Mouse (Mus musculus) stomach, postnatal 0 days (tissue): ENCODE results near the gene Hs3st5. TPM values are rescaled to one million over a fixed set of nuclear protein-coding genes. Genes with fewer than 3 reads are reported as not detected.

Source experiments
- ATAC-seq: fragments of 200-750 bp; cut with Nextera tagmentation; 2 replicates; pipeline ENCODE4 v1.8.0; 2017; ENCODE audit not compliant: low FRiP score, low TSS enrichment
- DNase-seq: peaks from one replicate; pipeline ENCODE4 v3.0.0-alpha.2; 2016; ENCODE audit warnings: low spot score
- H3K27ac ChIP-seq: fragments of 300-500 bp; sonication (generic); replicated peaks from 2 replicates; pipeline ENCODE4 v1.5.1; 2014; ENCODE audit warnings: mild to moderate bottlenecking, control low read depth
- H3K27me3 ChIP-seq: fragments of 300-500 bp; sonication (generic); 2 replicates; pipeline ENCODE4 v1.6.1; 2014; ENCODE audit warnings: low read length; ENCODE audit not compliant: control insufficient read depth, insufficient read depth
- H3K36me3 ChIP-seq: fragments of 300-500 bp; sonication (generic); 2 replicates; pipeline ENCODE4 v1.6.1; 2014; ENCODE audit warnings: low read length, mixed read lengths; ENCODE audit not compliant: control insufficient read depth, insufficient read depth
- H3K4me1 ChIP-seq: fragments of 300-500 bp; sonication (generic); replicated peaks from 2 replicates; pipeline ENCODE4 v1.6.1; 2014; ENCODE audit warnings: antibody characterized with exemption; ENCODE audit not compliant: control insufficient read depth, insufficient read depth
- H3K4me2 ChIP-seq: fragments of 300-500 bp; sonication (generic); replicated peaks from 2 replicates; pipeline ENCODE4 v1.6.1; 2014; ENCODE audit warnings: low read depth, mild to moderate bottlenecking, control low read depth, moderate library complexity
- H3K4me3 ChIP-seq: fragments of 300-500 bp; sonication (generic); 2 replicates; pipeline ENCODE4 v1.5.1; 2014; ENCODE audit warnings: low read depth, low read length, control low read depth
- H3K9ac ChIP-seq: fragments of 300-500 bp; sonication (generic); 2 replicates; pipeline ENCODE4 v1.6.1; 2014; ENCODE audit warnings: mild to moderate bottlenecking, low read length, control low read depth, mixed read lengths
- H3K9me3 ChIP-seq: fragments of 300-500 bp; sonication (generic); 2 replicates; pipeline ENCODE4 v1.6.1; 2016; ENCODE audit warnings: low read length; ENCODE audit not compliant: control insufficient read depth
- CTCF ChIP-seq: IDR thresholded peaks from 2 replicates; pipeline ENCODE4 v1.5.1; 2016; ENCODE audit warnings: antibody characterized with exemption, low read depth, mild to moderate bottlenecking, moderate library complexity
- EP300 ChIP-seq: optimal IDR thresholded peaks from 2 replicates; pipeline ENCODE3; 2016; ENCODE audit warnings: antibody characterized with exemption
- WGBS: fragments of 180-500 bp; shearing (Covaris S2); extraction: QIAGEN DNeasy Blood & Tissue Kit; methylation state at CpG from one replicate; pipeline ENCODE4 v1.1.7; 2014; 5-methylcytosine and 5-hydroxymethylcytosine counted together
- polyA plus RNA-seq: library from polyadenylated mRNA; unstranded; fragments of >200 nt; fragmentation: Nextera tagmentation; extraction: Ambion mirVana; gene quantifications from 2 replicates; pipeline ENCODE4 v1.2.1, GENCODE M21; 2015

The Hs3st5 gene
- polyA plus RNA-seq, 1 experiment from 2014 or later = 1.0 TPM

DNA sequence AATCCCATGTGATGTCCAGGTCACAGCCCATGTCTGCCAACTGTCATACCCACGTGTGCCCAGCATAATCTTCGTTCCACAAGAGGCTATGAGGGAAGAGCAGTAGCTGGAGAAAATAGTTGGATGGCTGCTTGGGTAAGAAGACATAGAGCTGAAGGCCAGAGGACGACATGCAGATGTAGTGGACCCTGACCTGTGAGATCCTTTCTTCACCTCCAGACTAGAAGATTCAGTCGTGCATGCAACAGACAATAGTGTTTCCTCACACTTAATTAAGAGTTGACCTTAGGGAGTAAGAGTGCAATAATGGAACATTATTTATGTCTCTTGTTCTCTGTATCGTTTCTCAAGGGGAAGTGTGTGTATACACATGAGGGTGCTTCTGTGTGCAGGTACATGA lies 300.4 kb downstream of the Hs3st5 start:
- Histone ChIP-seq H3K4me2 (no peak overlapping the region), H3K4me1 (no peaks in the 10 kb centered on the region), H3K27me3 (no peaks in the 10 kb centered on the region), H3K4me3 (no peak overlapping the region), H3K27ac (no peak overlapping the region), H3K9ac (no peak overlapping the region), H3K9me3 (no peaks in the 10 kb centered on the region), H3K36me3 (no peaks in the 10 kb centered on the region)
- ATAC-seq (no peak), DNase-seq (no peak)
- 72% methylated on average over 5 of the region's 5 CpGs for WGBS
- no peak for TF ChIP-seq CTCF

DNA sequence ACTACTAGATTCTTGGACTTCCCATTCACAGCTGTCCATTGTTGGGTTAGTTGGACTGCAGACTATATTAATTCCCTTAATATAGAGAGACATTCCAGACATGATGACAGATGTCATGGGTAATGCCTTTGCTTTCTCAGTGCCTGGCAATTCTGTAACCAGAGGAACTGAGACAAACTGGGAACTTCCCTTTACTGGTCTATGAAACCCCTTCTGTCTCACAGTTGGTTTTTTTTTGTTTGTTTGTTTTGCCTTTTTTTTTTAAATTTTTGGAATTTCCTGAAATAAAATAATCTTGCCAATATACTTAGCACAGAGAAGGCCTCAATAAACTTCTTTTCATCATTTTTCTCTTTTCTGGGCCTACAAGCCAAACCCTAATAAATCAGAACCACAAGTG lies 312.3 kb downstream of the Hs3st5 start:
- Histone ChIP-seq H3K4me3 (no peak overlapping the region), H3K36me3 (no peaks in the 10 kb centered on the region), H3K9me3 (no peaks in the 10 kb centered on the region), H3K4me2 (no peak overlapping the region), H3K27me3 (no peaks in the 10 kb centered on the region), H3K27ac (no peak overlapping the region), H3K9ac (no peak overlapping the region), H3K4me1 (no peaks in the 10 kb centered on the region)
- ATAC-seq = no peak
- TF ChIP-seq CTCF = no peak
- TF ChIP-seq EP300 = no peak
- no peak for DNase-seq

DNA sequence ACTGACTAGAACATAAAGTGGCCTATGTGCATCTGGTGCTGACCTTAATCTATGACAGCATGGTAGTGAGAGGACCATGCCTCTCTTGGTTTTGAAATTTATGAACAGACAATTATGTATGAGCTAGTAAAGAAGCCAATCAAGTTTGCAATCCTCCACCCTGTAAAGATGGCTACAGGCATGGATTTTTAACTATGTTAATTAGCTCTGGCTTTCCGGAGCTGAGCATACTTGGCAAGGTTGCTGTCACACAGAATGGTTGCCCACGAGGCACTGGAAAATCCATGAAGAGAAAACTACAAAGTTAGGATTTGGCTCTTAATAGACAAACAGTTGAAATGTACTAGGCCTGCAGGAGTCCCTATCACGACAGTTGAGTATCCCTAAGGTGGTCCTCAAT lies 322.5 kb downstream of the Hs3st5 start:
- DNase-seq = no peak
- Histone ChIP-seq H3K4me2 (no peak overlapping the region), H3K9ac (no peak overlapping the region), H3K4me3 (no peak overlapping the region), H3K27ac (no peak overlapping the region), H3K4me1 (no peaks in the 10 kb centered on the region), H3K9me3 (no peaks in the 10 kb centered on the region), H3K27me3 (no peaks in the 10 kb centered on the region), H3K36me3 (no peaks in the 10 kb centered on the region)
- no peak for ATAC-seq
- TF ChIP-seq CTCF = no peak
- TF ChIP-seq EP300 = no peak
- 72% methylated on average over 3 of the region's 3 CpGs for WGBS

DNA sequence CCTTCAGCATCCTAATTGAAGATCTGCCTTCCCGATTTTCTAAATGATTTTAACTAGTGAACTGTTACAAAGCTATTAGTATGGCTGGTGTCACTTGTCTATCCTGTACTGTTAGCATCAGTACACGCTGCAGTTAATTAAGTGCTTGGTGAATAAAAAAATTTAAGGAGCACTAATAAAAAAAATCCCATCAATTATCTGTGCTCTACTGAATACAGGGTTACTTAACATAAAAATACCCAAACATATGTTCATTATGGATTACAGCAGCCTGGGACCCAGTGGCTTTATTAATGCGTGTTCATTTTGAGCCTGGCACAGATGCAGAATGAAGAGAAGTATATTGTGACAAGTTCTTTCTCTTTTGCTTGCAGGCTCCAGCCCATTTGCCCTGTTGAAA lies 325.6 kb downstream of the Hs3st5 start:
- Histone ChIP-seq H3K27ac (no peak overlapping the region), H3K27me3 (no peaks in the 10 kb centered on the region), H3K9ac (no peak overlapping the region), H3K36me3 (no peaks in the 10 kb centered on the region), H3K4me1 (no peaks in the 10 kb centered on the region), H3K4me2 (no peak overlapping the region), H3K9me3 (no peaks in the 10 kb centered on the region), H3K4me3 (no peak overlapping the region)
- DNase-seq (no peak), ATAC-seq (no peak)
- WGBS = 87% methylated on average over 3 of the region's 3 CpGs
- TF ChIP-seq EP300 (no peak), CTCF (no peak)

DNA sequence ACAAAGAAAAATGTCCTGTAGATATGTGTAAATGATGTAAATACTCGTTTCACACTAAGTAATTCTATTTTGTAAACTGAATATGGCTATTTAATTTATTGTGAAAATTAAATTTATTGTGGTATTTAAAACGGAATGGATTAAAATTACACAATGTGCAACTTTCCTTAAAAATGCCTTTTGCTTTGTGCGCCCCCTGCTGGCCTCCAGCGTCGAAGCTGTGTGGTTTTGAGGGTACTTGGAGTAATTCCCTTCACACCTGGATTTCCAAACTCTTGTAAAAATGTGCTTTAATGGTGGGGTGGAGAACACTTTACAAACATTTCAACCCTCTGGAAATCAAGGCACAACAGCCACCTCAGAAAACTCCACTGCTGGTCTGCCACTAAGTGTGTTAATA lies 327.6 kb downstream of the Hs3st5 start:
- ATAC-seq (no peak), DNase-seq (no peak)
- 14% methylated on average over 5 of the region's 5 CpGs for WGBS
- no peak overlapping the region for H3K9ac ChIP-seq
- TF ChIP-seq EP300 = no peak
- peak; percentile 69 for TF ChIP-seq CTCF
- H3K36me3 ChIP-seq = no peaks in the 10 kb centered on the region
- no peak overlapping the region for H3K4me3 ChIP-seq
- no peaks in the 10 kb centered on the region for H3K27me3 ChIP-seq
- no peaks in the 10 kb centered on the region for H3K4me1 ChIP-seq
- H3K4me2 ChIP-seq = no peak overlapping the region
- no peak overlapping the region for H3K27ac ChIP-seq
- no peaks in the 10 kb centered on the region for H3K9me3 ChIP-seq

DNA sequence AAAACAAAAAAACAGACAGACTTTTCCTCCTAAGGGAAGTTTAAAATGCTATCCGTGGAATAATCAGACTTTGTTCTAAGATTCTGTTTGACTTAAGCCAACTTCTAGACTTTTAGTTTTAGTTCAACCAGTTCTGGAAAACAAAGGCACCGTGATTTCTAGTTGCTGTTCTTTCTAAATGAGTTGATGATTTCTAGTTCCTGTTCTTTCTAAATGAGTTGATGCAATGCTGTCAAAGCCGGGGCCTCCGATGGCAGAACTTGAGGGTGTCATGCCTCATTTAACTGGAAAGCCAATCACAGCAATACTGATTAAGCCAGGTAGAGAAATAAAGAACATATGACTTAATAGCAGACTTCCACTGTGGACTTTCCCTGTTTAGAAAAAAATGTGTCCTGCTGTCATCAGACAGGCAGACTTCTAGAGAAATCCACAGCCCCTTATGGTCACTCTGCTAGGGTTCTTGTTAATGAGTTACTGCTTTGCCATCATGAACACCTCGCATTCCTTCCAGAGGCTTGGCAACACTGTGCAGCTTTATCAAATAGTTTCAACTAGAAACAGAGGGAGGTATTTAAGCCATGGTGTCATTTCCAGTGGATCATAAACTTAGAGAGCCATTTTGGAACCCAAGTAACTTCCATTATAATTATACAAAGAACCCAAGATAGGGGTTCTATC lies 329.4 kb downstream of the Hs3st5 start:
- TF ChIP-seq EP300 (no peak), CTCF (no peak)
- H3K9ac ChIP-seq = no peak overlapping the region
- no peaks in the 10 kb centered on the region for H3K4me1 ChIP-seq
- H3K27me3 ChIP-seq = no peaks in the 10 kb centered on the region
- no peak overlapping the region for H3K4me3 ChIP-seq
- ATAC-seq = no peak
- WGBS = 70% methylated on average over 5 of the region's 5 CpGs
- no peak overlapping the region for H3K27ac ChIP-seq
- H3K4me2 ChIP-seq = no peak overlapping the region
- H3K36me3 ChIP-seq = no peaks in the 10 kb centered on the region
- no peak for DNase-seq
- H3K9me3 ChIP-seq = no peaks in the 10 kb centered on the region
